Mouse (Mus musculus) left cerebral cortex, postnatal 36 days (tissue): ENCODE measurements around the gene Il1rl1. TPM values are rescaled to one million over a fixed set of nuclear protein-coding genes. Genes with fewer than 3 reads are reported as not detected.
A peak's percentile ranks its signal among the peaks of the same experiment; 100 is the strongest.

Experiments
- DNase-seq, 2 experiments: peaks; one replicate each; pipeline ENCODE4 v3.0.0; 2021 to 2022; ENCODE audit warnings: low spot score in 2 of 2, mixed read lengths in 1 of 2
- intact Hi-C: fragments of 180-260 bp; cut with DNase I; formaldehyde crosslinking; loops from one replicate; pipeline ENCODE4 v1.15.1; 2025
- total RNA-seq, 2 experiments: library from RNA; stranded (reverse); gene quantifications; 2 replicates each; pipeline ENCODE4 v1.2.3; 2021

The Il1rl1 gene
- total RNA-seq, 2 experiments from 2014 or later = 0.35 to 0.48 TPM

DNA sequence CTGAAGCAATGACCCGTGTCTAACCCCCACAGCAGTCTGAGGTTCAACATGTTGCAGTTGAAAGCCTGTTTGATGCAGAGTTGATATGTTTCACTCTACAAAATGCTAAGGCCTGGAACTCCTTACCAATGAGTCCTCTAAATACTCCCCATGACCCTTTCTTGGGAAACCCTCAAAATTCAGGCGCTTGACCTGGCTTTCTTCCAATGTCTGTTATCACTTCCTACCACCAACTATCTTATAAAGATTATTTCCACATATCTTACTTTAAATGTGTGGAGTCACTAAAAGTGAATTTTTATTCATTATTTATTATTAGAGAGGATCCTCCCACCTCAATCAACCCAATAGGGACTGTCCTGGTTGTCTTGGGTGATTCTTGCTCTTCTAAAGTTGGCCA, 2.8 kb downstream of the Il1rl1 start:
- intact Hi-C loops = no loop called here

GRCm38 (mm10) chr1:40435936-40436335, 6.6 kb downstream of the Il1rl1 start:
- no peak for DNase-seq
- intact Hi-C loops = no loop called here

More for the DNA sequence above, 2.8 kb downstream of the Il1rl1 start:
- DNase-seq = no peak

- DNase-seq = no peak
- intact Hi-C loops = no loop called here
Measured at GRCm38 (mm10) chr1:40437340-40437739, 8.0 kb downstream of the Il1rl1 start.

DNA sequence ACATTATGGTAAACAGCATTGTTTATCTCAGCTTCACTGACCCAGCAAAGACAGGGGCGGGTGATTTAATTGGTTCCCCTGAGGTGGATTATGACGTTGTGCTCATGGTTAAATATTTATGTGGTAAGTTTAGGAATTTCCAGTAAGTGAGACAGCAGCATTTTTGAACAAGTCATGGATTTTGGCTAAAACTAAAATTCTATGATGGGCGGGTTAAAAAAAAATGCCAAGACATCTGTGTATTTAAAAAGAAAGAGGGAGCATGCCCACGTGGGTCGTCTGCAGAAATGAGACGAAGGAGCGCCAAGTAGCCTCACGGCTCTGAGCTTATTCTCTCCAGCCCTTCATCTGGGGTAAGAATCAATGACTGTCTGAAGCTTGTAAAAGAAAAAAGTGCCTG, 10.1 kb downstream of the Il1rl1 start:
- intact Hi-C loops = no loop called here
- DNase-seq = no peak

GRCm38 (mm10) chr1:40444800-40445199, 15.4 kb downstream of the Il1rl1 start:
- intact Hi-C loops = no loop called here
- DNase-seq = peak; percentile 24 to 26

DNA sequence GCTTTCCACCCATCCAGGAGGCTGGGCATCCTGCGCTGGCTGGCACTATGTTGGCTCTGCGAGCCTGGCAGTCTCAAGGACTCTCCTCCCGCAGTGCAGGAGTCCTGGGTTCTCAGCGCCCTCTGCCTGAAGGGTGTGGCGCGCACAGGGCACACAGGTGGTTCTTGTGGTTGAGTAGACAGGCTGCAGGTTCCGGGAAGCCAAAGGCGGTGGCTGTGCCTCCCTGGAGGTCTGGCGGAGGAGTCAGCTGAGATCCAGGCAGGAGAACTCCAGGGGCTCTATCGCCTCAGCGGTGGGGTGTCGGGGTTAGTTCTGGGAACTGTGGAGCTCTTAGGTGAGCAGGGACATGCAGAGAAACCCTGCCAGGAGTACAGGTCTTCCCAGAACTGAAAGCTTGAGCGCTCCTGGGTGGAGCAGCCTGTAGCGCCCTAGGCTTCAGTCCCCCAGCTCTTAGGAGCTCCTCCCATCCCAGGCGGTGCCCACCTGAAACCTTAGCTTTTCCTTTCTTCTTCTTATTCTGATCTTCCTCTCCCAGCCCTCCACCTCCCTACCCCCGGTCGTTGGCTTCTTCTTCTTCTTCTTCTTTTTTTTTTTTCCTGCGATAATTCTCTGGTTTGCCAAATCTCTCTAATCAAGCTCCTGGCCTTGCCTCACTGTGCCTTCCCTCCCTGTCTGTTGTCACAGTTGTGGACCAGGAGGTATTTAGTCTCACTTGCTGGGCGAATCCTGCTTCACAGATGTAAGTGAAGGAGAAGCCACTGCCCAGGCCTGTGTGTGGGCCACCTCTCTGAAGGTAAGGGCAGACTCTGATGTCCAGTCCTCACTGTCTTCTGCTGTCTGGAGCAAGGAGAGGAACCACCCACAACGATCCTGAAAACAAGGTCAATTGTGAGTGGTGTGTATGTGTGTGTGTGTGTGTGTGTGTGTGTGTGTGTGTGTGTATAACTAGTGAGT, 36.4 kb downstream of the Il1rl1 start, which contains the start of gene Il18r1:
Gene Il18r1, plus strand, starts transcription at position 76 of the 954 bp plus-strand sequence.
- intact Hi-C loops = no loop called here
- DNase-seq = no peak

DNA sequence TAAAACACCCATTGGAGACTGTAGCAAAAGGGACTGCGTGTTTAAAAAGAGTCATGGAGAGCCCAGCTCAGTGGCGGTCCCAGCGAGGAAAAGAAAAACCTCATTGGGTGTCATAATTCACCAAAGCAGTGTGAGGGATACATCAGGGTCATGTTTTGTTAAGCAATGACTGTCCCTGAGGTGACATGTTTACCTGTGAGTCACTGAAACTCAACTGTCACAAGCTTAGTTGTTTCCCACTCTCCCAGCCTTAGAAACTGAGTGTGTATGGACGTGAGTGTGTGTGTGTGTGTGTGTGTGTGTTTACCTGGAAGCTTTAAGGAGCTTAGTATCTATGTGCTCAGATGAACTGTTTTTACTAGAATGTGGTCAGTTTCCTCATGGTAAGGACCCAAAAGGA, 37.9 kb downstream of the Il1rl1 start:
- no peak for DNase-seq
- intact Hi-C loops = no loop called here

DNA sequence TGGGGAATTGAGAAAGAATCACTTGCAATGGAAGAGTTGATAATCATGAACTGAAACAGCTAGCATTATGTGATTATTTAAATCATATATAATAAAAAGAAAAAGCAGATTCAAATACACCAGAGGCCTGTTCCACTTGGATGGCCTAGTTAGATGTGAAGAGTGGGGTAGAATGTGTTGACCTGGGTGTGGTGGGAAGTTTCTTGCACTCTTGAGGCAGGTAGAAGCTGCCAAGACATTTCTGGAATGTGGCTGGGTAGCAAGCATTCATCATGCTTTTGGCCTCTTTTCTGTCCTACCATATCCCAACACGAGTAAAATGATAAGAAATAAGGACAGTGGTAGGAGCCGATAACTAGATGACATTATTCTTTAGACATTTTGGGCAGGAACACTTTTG, 39.4 kb downstream of the Il1rl1 start:
- DNase-seq = no peak
- intact Hi-C loops = no loop called here

DNA sequence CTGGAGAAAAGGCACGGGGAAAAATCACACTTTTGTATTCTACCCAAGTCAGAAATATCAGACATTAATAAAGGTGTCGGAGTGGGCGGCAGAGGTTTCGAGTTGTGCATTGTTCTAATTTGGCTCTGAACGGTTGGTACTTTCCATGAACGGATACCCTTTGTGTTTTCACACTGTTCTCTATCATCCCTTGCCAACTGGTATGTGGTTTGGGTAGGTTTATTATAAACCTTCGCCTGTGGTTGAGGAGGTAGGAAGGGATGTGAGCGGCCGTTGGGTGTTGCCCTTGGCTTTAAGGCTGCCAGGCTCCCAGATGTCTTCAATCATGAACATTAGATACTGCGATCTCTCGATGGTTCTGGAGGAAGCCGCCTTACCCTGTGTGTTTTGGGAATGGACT, 40.5 kb downstream of the Il1rl1 start:
- intact Hi-C loops = no loop called here
- DNase-seq = no peak

- intact Hi-C loops = no loop called here
- no peak for DNase-seq
Measured at GRCm38 (mm10) chr1:40472401-40472800, 43.0 kb downstream of the Il1rl1 start.

DNA sequence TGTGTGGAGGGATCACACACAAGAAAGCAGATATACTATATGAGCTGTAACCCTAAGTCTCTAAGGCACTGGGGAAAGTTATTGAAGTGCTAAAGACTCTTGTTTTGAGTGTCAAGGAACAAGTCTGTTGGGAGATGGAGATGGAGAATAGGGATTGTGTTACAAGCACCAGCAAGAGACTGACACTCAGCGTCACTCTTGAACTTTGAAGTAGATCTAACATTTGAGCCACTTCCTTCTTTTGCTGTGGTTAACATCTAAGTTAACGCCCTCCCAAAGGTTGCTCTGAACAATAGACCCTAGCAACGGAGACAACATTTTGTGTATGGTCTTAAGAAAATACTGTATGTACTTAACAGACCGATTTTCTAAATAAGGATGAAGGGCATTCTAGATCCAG, 44.3 kb downstream of the Il1rl1 start:
- intact Hi-C loops = no loop called here
- no peak for DNase-seq

DNA sequence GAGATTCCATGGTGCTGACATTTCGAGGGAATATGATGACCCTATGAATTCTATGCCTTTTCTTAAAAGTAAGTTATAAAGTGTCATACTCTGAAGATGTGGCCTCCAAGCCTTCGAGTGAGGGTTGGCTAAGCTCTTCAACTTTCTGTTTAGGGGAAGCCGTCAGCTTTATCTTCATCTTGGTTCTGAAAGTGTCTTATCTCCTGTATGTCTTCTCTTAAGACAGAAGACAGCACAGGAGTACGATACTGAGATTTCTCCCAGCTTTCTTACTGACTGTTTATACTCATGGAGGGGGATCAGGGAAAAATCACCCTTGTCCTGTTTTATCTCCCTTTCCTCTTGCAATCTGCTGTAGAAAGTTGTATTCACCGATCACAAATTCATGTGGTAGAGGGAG, 45.0 kb downstream of the Il1rl1 start:
- no peak for DNase-seq
- intact Hi-C loops = no loop called here

GRCm38 (mm10) chr1:40475697-40476096, 46.3 kb downstream of the Il1rl1 start:
- intact Hi-C loops = no loop called here
- no peak for DNase-seq

- DNase-seq = no peak
- intact Hi-C loops = no loop called here
Measured at GRCm38 (mm10) chr1:40476756-40477155, 47.4 kb downstream of the Il1rl1 start.

DNA sequence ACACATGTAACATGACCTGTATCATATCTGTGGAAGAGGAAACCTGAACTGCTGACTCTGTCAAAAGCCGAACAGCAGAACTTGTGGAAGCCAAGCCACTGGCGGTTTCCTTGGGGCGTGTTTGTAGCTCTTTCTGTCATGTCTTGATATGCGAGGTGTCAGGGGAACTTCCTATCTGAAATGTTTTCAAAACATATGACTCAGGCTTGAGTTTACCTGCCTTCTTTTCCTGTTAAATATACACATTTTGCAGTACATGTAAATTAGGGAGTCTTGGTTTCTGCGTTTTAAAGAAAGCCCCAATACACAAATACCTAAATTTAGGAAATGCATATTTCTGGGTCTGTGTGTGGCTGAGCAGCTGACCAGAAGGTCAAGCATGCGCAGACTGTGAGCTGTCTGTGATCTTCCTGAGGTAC, 50.1 kb downstream of the Il1rl1 start:
- intact Hi-C loops = no loop called here
- DNase-seq = no peak

GRCm38 (mm10) chr1:40494594-40494993, 65.2 kb downstream of the Il1rl1 start:
- intact Hi-C loops = no loop called here
- DNase-seq = no peak

GRCm38 (mm10) chr1:40499708-40500107, 70.3 kb downstream of the Il1rl1 start:
- DNase-seq = no peak
- intact Hi-C loops = no loop called here

GRCm38 (mm10) chr1:40501126-40501525, 71.8 kb downstream of the Il1rl1 start:
- intact Hi-C loops = no loop called here

GRCm38 (mm10) chr1:40501546-40502398, 72.4 kb downstream of the Il1rl1 start:
- intact Hi-C loops = no loop called here
- no peak for DNase-seq

More at GRCm38 (mm10) chr1:40501126-40501525, 71.8 kb downstream of the Il1rl1 start:
- DNase-seq = no peak

- intact Hi-C loops = no loop called here
- DNase-seq = no peak
Measured at GRCm38 (mm10) chr1:40504548-40504947, 75.2 kb downstream of the Il1rl1 start.
